Mouse (Mus musculus) lung, embryonic 14.5 days (tissue): ENCODE measurements at regions not wholly inside any gene's neighbourhood (a gene's known extent, or its start where the extent isn't known, plus 50 kb on each side); places are given as distances from the start of the nearest gene placed in this dataset.
"Not testable (repeated sequence)": the region's sequence is repeated elsewhere in the genome, so short reads cannot be mapped to it uniquely, and the experiment has no call there.

Experiments
- ATAC-seq: fragments of 200-750 bp; cut with Nextera tagmentation; 2 replicates; pipeline ENCODE4 v1.8.0; 2017; ENCODE audit warnings: mild to moderate bottlenecking, moderate TSS enrichment, moderate library complexity; ENCODE audit not compliant: insufficient read depth
- DNase-seq: peaks from one replicate; pipeline ENCODE4 v3.0.0-alpha.2; 2015
- H3K27ac ChIP-seq: fragments of 300-500 bp; sonication (generic); 2 replicates; pipeline ENCODE4 v1.5.1; 2014; ENCODE audit warnings: low read depth, mild to moderate bottlenecking, moderate library complexity
- H3K27me3 ChIP-seq: fragments of 300-500 bp; sonication (generic); 2 replicates; pipeline ENCODE4 v1.6.1; 2014; ENCODE audit warnings: low read length, control low read depth; ENCODE audit not compliant: insufficient read depth
- H3K36me3 ChIP-seq: fragments of 300-500 bp; sonication (generic); 2 replicates; pipeline ENCODE4 v1.6.1; 2014; ENCODE audit warnings: control low read depth; ENCODE audit not compliant: insufficient read depth
- H3K4me1 ChIP-seq: fragments of 300-500 bp; sonication (generic); 2 replicates; pipeline ENCODE4 v1.6.1; 2014; ENCODE audit warnings: antibody characterized with exemption, control low read depth; ENCODE audit not compliant: insufficient read depth
- H3K4me2 ChIP-seq: fragments of 300-500 bp; sonication (generic); 2 replicates; pipeline ENCODE4 v1.6.1; 2014; ENCODE audit warnings: mild to moderate bottlenecking
- H3K4me3 ChIP-seq: fragments of 300-500 bp; sonication (generic); 2 replicates; pipeline ENCODE4 v1.5.1; 2014; ENCODE audit warnings: low read depth, low read length
- H3K9ac ChIP-seq: fragments of 300-500 bp; sonication (generic); 2 replicates; pipeline ENCODE4 v1.6.1; 2014
- H3K9me3 ChIP-seq: fragments of 300-500 bp; sonication (generic); 2 replicates; pipeline ENCODE4 v1.6.1; 2016; ENCODE audit warnings: low read depth, low read length, control low read depth
- CTCF ChIP-seq: IDR thresholded peaks from 2 replicates; pipeline ENCODE4 v1.5.1; 2016; ENCODE audit warnings: antibody characterized with exemption, low read depth
- WGBS: fragments of 180-500 bp; shearing (Covaris S2); extraction: QIAGEN DNeasy Blood & Tissue Kit; methylation state at CpG from one replicate; pipeline ENCODE4 v1.1.7; 2014; 5-methylcytosine and 5-hydroxymethylcytosine counted together

DNA sequence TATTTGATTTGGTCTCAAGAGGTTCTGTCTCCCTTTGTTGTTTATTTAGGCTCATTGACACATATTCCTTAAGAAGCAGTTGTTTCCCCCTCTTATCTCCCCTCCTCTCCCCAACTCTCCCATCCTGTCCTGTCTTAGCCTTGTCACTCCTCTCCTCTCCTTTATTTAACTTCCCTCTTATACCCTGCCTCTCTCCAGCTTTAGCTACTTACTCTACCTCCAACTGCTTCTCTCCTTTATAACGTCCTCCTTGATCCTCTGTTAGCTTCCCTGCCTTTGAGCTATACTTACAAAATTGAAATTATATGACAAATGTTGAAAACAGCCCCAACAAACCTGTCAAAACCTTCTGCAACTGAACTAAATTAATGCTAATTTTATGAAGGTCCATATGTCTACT, 841.7 kb upstream of the G6pd2 start:
- H3K4me1 ChIP-seq, result no peaks in the 10 kb centered on the region
- no peaks in the 10 kb centered on the region for H3K9me3 ChIP-seq
- no peak overlapping the region for H3K9ac ChIP-seq
- no peaks in the 10 kb centered on the region for H3K36me3 ChIP-seq
- no peaks in the 10 kb centered on the region for H3K27me3 ChIP-seq
- DNase-seq, result no peak
- no peak for TF ChIP-seq CTCF
- 27% methylated on average over 1 of the region's 1 CpGs for WGBS
- no peak overlapping the region for H3K27ac ChIP-seq
- ATAC-seq, result no peak
- H3K4me3 ChIP-seq, result no peak overlapping the region
- no peak overlapping the region for H3K4me2 ChIP-seq

DNA sequence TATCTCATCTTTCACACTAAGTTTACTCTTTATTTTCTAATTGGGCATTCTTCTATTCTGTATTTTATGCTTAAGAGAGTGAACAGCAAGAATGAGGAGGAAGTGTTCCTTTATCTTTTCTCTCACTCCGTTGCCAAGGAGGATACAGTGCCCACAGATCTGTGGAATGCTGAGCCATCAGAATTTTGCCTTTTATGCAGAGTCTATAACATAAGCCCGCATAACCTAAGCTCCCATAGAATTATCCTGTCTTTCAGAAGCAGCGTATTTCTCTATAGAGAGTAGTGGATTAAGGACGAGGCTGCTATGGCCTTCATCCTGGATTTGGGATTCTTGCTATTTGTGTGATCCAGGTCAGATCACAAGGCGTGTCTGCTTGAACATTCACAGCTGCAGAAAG, 839.1 kb upstream of the G6pd2 start:
- 59% methylated on average over 5 of the region's 5 CpGs for WGBS
- Histone ChIP-seq H3K4me2 (no peak overlapping the region), H3K9me3 (no peaks in the 10 kb centered on the region), H3K36me3 (no peaks in the 10 kb centered on the region), H3K4me1 (no peaks in the 10 kb centered on the region), H3K27me3 (no peaks in the 10 kb centered on the region), H3K27ac (no peak overlapping the region), H3K9ac (no peak overlapping the region), H3K4me3 (no peak overlapping the region)
- DNase-seq, result no peak
- no peak for TF ChIP-seq CTCF
- ATAC-seq, result no peak

DNA sequence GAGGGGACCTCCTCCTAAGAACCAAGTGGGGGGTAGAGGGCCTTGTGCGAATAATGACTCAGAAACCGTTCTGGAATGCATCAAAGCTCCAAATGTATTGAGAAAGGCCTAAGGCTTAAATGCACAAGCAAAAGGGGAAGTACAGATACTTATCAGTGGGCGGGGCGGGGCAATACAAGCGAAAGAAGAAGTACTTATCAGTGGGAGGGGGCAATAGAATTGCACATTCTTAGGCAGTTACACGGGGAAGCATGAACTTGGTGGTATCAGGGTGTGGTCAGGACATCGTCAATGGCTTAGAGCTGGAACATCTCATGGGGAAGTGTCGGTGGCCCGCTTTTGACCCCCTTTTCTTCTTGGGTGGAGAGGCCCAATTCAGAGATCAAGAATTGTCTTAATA, 829.9 kb upstream of the G6pd2 start:
- H3K27ac ChIP-seq, result no peak overlapping the region
- no peak overlapping the region for H3K4me2 ChIP-seq
- H3K27me3 ChIP-seq, result no peaks in the 10 kb centered on the region
- 84% methylated on average over 9 of the region's 9 CpGs for WGBS
- no peak for TF ChIP-seq CTCF
- no peak overlapping the region for H3K4me3 ChIP-seq
- no peak for ATAC-seq
- H3K4me1 ChIP-seq, result no peaks in the 10 kb centered on the region
- no peaks in the 10 kb centered on the region for H3K36me3 ChIP-seq
- no peak for DNase-seq
- no peaks in the 10 kb centered on the region for H3K9me3 ChIP-seq
- no peak overlapping the region for H3K9ac ChIP-seq

DNA sequence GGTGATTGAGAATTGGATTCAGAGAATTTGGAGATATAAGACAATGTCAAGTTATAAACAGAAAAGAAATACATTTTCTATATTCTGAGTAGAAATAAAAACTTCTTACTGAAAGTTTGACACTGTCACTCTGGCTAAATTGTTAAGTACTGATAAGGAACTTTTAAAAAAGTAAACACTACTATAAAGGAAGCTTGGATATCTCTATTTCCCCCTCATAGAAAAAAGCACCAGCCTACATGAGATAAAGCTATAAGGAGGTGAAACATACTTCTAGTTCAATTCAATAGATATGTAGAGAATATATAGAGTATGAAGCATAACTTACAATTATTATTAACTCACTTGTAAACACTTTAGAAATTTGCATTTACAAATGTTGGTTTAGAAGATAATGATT, 820.3 kb upstream of the G6pd2 start:
- TF ChIP-seq CTCF, result no peak

DNA sequence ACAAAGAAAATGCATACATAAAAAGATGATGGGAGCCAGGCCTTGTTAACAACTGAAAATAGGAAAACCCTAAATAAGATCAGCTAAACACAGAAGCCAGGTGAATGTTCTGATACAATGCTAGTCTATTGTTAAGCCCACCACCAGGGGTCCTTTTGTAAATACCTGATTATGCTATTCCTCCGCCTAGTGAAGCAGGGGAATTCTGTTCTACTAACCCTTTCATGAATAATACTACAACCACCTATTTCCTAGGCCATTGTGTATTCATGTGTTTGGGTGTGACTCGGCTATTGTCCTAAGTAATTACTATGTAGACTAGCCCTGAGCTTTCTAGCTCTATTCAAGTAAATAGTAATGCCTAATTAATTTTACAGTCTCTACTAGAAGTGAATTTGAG, 819.3 kb upstream of the G6pd2 start:
- 81% methylated on average over 2 of the region's 2 CpGs for WGBS
- not testable (repeated sequence) for H3K4me2 ChIP-seq, DNase-seq, H3K36me3 ChIP-seq, H3K27ac ChIP-seq, H3K4me3 ChIP-seq, H3K4me1 ChIP-seq, H3K9me3 ChIP-seq, H3K27me3 ChIP-seq, H3K9ac ChIP-seq, ATAC-seq

More for the DNA sequence above, 820.3 kb upstream of the G6pd2 start:
- H3K4me2 ChIP-seq, result no peak overlapping the region
- H3K36me3 ChIP-seq, result no peaks in the 10 kb centered on the region
- H3K9me3 ChIP-seq, result no peaks in the 10 kb centered on the region
- H3K4me3 ChIP-seq, result no peak overlapping the region
- DNase-seq (no peak), ATAC-seq (no peak)
- H3K27ac ChIP-seq, result no peak overlapping the region
- no peaks in the 10 kb centered on the region for H3K4me1 ChIP-seq
- H3K27me3 ChIP-seq, result no peaks in the 10 kb centered on the region
- H3K9ac ChIP-seq, result no peak overlapping the region

DNA sequence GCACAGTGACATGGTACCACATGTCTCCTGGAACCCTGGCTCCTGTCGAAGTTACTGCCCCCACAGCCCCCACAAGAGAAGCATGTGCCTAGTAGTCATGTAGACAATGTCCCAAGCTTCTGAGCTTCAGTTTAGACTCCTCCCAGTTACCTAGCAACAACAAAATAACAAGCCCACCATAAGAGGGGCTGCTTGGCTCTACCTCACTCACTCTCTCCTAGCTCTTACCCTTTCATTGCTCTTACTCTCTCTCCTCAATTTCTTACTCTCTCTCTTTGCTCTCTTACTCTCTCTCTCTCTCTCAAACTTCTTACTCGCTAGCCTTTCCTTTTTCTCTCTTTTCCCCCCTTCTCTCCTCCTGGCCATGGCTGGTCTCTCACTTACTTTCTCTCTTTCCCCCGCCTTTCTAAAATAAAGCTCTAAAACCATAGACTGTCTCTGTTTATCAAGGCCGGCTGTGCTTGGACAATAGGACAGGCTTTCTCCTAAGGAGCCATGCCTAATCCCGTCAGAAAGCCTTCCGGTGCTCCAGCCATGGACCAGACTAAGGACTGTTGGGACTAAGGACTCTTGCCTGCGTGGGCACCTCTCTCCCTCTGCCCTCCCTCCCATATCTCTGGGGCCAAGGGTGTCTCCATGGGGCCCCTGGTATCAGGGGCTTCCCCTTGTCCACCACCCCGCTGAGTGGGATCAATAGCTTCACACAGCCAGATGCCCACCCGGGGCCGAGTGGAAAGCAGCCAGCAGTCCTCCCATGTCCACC, 813.7 kb upstream of the G6pd2 start:
- 64% methylated on average over 10 of the region's 10 CpGs for WGBS
- no peaks in the 10 kb centered on the region for H3K27me3 ChIP-seq
- no peaks in the 10 kb centered on the region for H3K4me1 ChIP-seq
- no peaks in the 10 kb centered on the region for H3K36me3 ChIP-seq
- H3K4me2 ChIP-seq, result no peak overlapping the region
- TF ChIP-seq CTCF, result no peak
- DNase-seq (no peak), ATAC-seq (no peak)
- H3K27ac ChIP-seq, result no peak overlapping the region
- H3K9me3 ChIP-seq, result no peaks in the 10 kb centered on the region
- no peak overlapping the region for H3K9ac ChIP-seq
- no peak overlapping the region for H3K4me3 ChIP-seq

DNA sequence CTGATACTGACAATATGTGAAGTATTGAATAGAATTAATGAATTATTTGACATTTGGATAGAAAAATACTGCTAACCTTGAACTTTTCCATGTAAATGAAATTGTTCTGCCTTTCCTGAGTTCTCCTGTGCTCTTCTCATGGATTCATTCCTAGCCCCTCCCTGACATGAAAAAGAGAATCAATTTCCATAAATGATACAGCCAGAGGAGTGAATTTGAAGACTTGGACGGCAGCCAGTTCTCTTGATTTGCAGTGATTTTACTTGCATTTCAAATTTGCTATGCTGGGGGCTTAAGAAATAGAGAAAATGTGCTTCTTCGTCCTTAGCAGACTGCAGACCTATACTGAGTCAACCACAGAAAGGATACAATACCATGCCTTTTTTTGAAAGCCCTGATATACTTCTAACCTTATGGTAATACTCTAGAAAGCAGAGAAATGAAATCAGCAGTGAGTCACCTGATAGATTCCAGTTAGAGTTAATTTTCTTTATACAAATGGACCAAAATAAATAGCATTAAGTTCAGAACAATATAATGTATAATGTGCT, 773.0 kb upstream of the G6pd2 start:
- DNase-seq (peak; percentile 11), ATAC-seq (no peak)
- no peak overlapping the region for H3K4me3 ChIP-seq
- no peak overlapping the region for H3K9ac ChIP-seq
- no peaks in the 10 kb centered on the region for H3K27me3 ChIP-seq
- no peaks in the 10 kb centered on the region for H3K36me3 ChIP-seq
- WGBS, result 52% methylated on average over 2 of the region's 2 CpGs
- no peaks in the 10 kb centered on the region for H3K9me3 ChIP-seq
- TF ChIP-seq CTCF, result no peak
- no peak overlapping the region for H3K27ac ChIP-seq
- H3K4me2 ChIP-seq, result no peak overlapping the region
- H3K4me1 ChIP-seq, result no peaks in the 10 kb centered on the region
